Mouse (Mus musculus): ENCODE results near the gene 3110082I17Rik. TPM values are rescaled to one million over a fixed set of nuclear protein-coding genes. Genes with fewer than 3 reads are reported as not detected.

3110082I17Rik gene
- polyA plus RNA-seq, 1 experiment from 2014 or later = 15.7 TPM

- Histone ChIP-seq H3K9me3 (replicated peaks) (no peaks in the 10 kb centered on the region), H3K27ac (replicated peaks) (0 out of 2 replicates have a peak within 1 kb of the TSS, but pooled peaks have one; percentile 23), H3K4me2 (no peak within 1 kb of the TSS), H3K4me1 (peaks cover 17% of the 10 kb centered on the region), H3K9ac (replicated peaks) (no peak within 1 kb of the TSS), H3K27me3 (replicated peaks) (no peaks in the 10 kb centered on the region), H3K4me3 (replicated peaks) (no peak within 1 kb of the TSS), H3K36me3 (no peaks in the 10 kb centered on the region)
- no peak for ATAC-seq (ENCODE audit: low FRiP score)
- WGBS = 78% methylated on average over 6 of the region's 6 CpGs
Observed at GRCm38 (mm10) chr5:139404801-139405401, 55.4 kb downstream of the 3110082I17Rik start, which contains the start of gene C130050O18Rik. Gene C130050O18Rik (plus strand): TSS chr5:139405280.

GRCm38 (mm10) chr5:139403692-139404260 lies 56.6 kb downstream of the 3110082I17Rik start:
- no peaks in the 10 kb centered on the region for H3K9me3 ChIP-seq (replicated peaks)
- no peak overlapping the region for H3K9ac ChIP-seq (replicated peaks)

GRCm38 (mm10) chr5:139402106-139402505 lies 58.2 kb downstream of the 3110082I17Rik start:
- Histone ChIP-seq H3K27ac (replicated peaks) (no peak overlapping the region), H3K36me3 (no peaks in the 10 kb centered on the region), H3K27me3 (replicated peaks) (no peaks in the 10 kb centered on the region), H3K4me2 (no peak overlapping the region), H3K4me3 (replicated peaks) (no peak overlapping the region), H3K9ac (replicated peaks) (no peak overlapping the region), H3K4me1 (peaks cover 18% of the 10 kb centered on the region), H3K9me3 (replicated peaks) (no peaks in the 10 kb centered on the region)
- 98% methylated on average over 2 of the region's 2 CpGs for WGBS
- no peak for ATAC-seq (ENCODE audit: low FRiP score)

More at GRCm38 (mm10) chr5:139403692-139404260, 56.6 kb downstream of the 3110082I17Rik start:
- H3K4me3 ChIP-seq (replicated peaks) = no peak overlapping the region
- H3K27me3 ChIP-seq (replicated peaks) = no peaks in the 10 kb centered on the region
- ATAC-seq (ENCODE audit: low FRiP score) = no peak
- H3K4me1 ChIP-seq = peaks cover 18% of the 10 kb centered on the region
- 90% methylated on average over 8 of the region's 8 CpGs for WGBS
- H3K36me3 ChIP-seq = no peaks in the 10 kb centered on the region
- no peak overlapping the region for H3K4me2 ChIP-seq
- no peak overlapping the region for H3K27ac ChIP-seq (replicated peaks)

GRCm38 (mm10) chr5:139399991-139400390 lies 60.3 kb downstream of the 3110082I17Rik start:
- no peak for ATAC-seq (ENCODE audit: low FRiP score)
- Histone ChIP-seq H3K4me2 (no peak overlapping the region), H3K9me3 (replicated peaks) (no peaks in the 10 kb centered on the region), H3K4me3 (replicated peaks) (no peak overlapping the region), H3K9ac (replicated peaks) (no peak overlapping the region), H3K27ac (replicated peaks) (no peak overlapping the region), H3K27me3 (replicated peaks) (no peaks in the 10 kb centered on the region), H3K4me1 (peaks cover 8% of the 10 kb centered on the region), H3K36me3 (no peaks in the 10 kb centered on the region)
- WGBS = 88% methylated on average over 14 of the region's 14 CpGs

- WGBS = 85% methylated on average over 5 of the region's 5 CpGs
- Histone ChIP-seq H3K4me1 (peaks cover 8% of the 10 kb centered on the region), H3K36me3 (0 out of 2 replicates have a peak, but pooled peaks cover 3% of the 10 kb centered on the region), H3K9me3 (replicated peaks) (no peaks in the 10 kb centered on the region), H3K27me3 (replicated peaks) (no peaks in the 10 kb centered on the region), H3K4me3 (replicated peaks) (no peak overlapping the region), H3K27ac (replicated peaks) (no peak overlapping the region; the same call in 1 of the 2 replicates), H3K4me2 (no peak overlapping the region), H3K9ac (replicated peaks) (no peak overlapping the region)
- no peak for ATAC-seq (ENCODE audit: low FRiP score)
Observed at GRCm38 (mm10) chr5:139398786-139399185, 61.5 kb downstream of the 3110082I17Rik start.

- H3K27me3 ChIP-seq (replicated peaks) = no peaks in the 10 kb centered on the region
- 38% methylated on average over 5 of the region's 5 CpGs for WGBS
- H3K4me2 ChIP-seq = no peak overlapping the region
Observed at GRCm38 (mm10) chr5:139397959-139398753, 62.2 kb downstream of the 3110082I17Rik start.

GRCm38 (mm10) chr5:139397359-139397916 lies 62.9 kb downstream of the 3110082I17Rik start:
- H3K36me3 ChIP-seq = 0 out of 2 replicates have a peak, but pooled peaks cover 3% of the 10 kb centered on the region
- H3K4me2 ChIP-seq = no peak overlapping the region
- no peak for ATAC-seq (ENCODE audit: low FRiP score)
- 87% methylated on average over 4 of the region's 4 CpGs for WGBS
- no peak overlapping the region for H3K4me3 ChIP-seq (replicated peaks)
- H3K27me3 ChIP-seq (replicated peaks) = no peaks in the 10 kb centered on the region
- H3K9ac ChIP-seq (replicated peaks) = no peak overlapping the region
- peaks cover 11% of the 10 kb centered on the region for H3K4me1 ChIP-seq
- H3K27ac ChIP-seq (replicated peaks) = no peak overlapping the region
- H3K9me3 ChIP-seq (replicated peaks) = no peaks in the 10 kb centered on the region

More at GRCm38 (mm10) chr5:139397959-139398753, 62.2 kb downstream of the 3110082I17Rik start:
- ATAC-seq (ENCODE audit: low FRiP score) = peak; percentile 82
- Histone ChIP-seq H3K9me3 (replicated peaks) (no peaks in the 10 kb centered on the region), H3K36me3 (0 out of 2 replicates have a peak, but pooled peaks cover 3% of the 10 kb centered on the region), H3K4me1 (peaks cover 8% of the 10 kb centered on the region), H3K9ac (replicated peaks) (no peak overlapping the region), H3K4me3 (replicated peaks) (no peak overlapping the region), H3K27ac (replicated peaks) (no peak overlapping the region)

GRCm38 (mm10) chr5:139395528-139395927 lies 64.8 kb downstream of the 3110082I17Rik start:
- Histone ChIP-seq H3K4me3 (replicated peaks) (no peak overlapping the region), H3K27me3 (replicated peaks) (no peaks in the 10 kb centered on the region), H3K4me2 (no peak overlapping the region), H3K27ac (replicated peaks) (no peak overlapping the region), H3K36me3 (0 out of 2 replicates have a peak, but pooled peaks cover 3% of the 10 kb centered on the region), H3K9me3 (replicated peaks) (no peaks in the 10 kb centered on the region), H3K9ac (replicated peaks) (no peak overlapping the region), H3K4me1 (peaks cover 20% of the 10 kb centered on the region)
- WGBS = 92% methylated on average over 4 of the region's 4 CpGs
- no peak for ATAC-seq (ENCODE audit: low FRiP score)

- Histone ChIP-seq H3K4me1 (peaks cover 28% of the 10 kb centered on the region), H3K27me3 (replicated peaks) (no peaks in the 10 kb centered on the region), H3K9me3 (replicated peaks) (no peaks in the 10 kb centered on the region), H3K36me3 (0 out of 2 replicates have a peak, but pooled peaks cover 3% of the 10 kb centered on the region), H3K4me3 (replicated peaks) (no peak overlapping the region), H3K27ac (replicated peaks) (no peak overlapping the region), H3K4me2 (no peak overlapping the region), H3K9ac (replicated peaks) (no peak overlapping the region)
- 74% methylated on average over 7 of the region's 7 CpGs for WGBS
- no peak for ATAC-seq (ENCODE audit: low FRiP score)
Observed at GRCm38 (mm10) chr5:139394399-139394798, 65.9 kb downstream of the 3110082I17Rik start.

- WGBS = 89% methylated on average over 16 of the region's 16 CpGs
- Histone ChIP-seq H3K27me3 (replicated peaks) (no peaks in the 10 kb centered on the region), H3K27ac (replicated peaks) (no peak overlapping the region), H3K36me3 (0 out of 2 replicates have a peak, but pooled peaks cover 3% of the 10 kb centered on the region), H3K4me1 (peaks cover 34% of the 10 kb centered on the region), H3K4me2 (no peak overlapping the region), H3K9ac (replicated peaks) (no peak overlapping the region), H3K4me3 (replicated peaks) (no peak overlapping the region), H3K9me3 (replicated peaks) (no peaks in the 10 kb centered on the region)
- ATAC-seq (ENCODE audit: low FRiP score) = no peak
Observed at GRCm38 (mm10) chr5:139393197-139393588, 67.1 kb downstream of the 3110082I17Rik start.
